Mouse (Mus musculus): Measurements from ENCODE around the gene Pigu. TPM values are rescaled to one million over a fixed set of nuclear protein-coding genes. Genes with fewer than 3 reads are reported as not detected.
A peak's percentile ranks its signal among the peaks of the same experiment; 100 is the strongest.

Pigu gene
- polyA plus RNA-seq, 1 experiment from 2014 or later, result 54.0 TPM

DNA sequence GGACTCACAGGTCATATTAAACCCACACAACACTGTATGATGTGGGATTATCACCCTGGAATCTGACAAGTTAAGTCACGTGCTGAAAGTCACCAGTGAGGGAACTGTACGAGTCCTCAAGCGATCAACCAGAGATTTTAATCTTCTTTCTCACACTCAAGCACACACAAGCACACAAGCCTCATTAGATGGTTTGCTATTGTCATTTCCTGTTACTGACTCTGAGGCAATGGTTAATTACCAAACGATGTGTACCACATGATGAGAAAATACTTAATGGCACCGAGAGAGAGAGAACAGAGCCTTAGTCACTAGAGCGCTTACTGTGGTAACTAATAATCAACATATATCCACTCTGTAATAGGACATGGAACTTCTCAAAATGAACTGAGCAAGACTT is 71.5 kb downstream of the Pigu start:
- H3K9ac ChIP-seq (ENCODE audit: low read length), result no peak overlapping the region
- no peaks in the 10 kb centered on the region for H3K36me3 ChIP-seq (ENCODE audit: control insufficient read depth, insufficient read depth, low read length)
- 83% methylated on average over 6 of the region's 6 CpGs for WGBS
- H3K27ac ChIP-seq (ENCODE audit: low read length), result no peak overlapping the region
- H3K4me2 ChIP-seq (ENCODE audit: low read depth, low read length), result no peak overlapping the region
- H3K4me1 ChIP-seq (ENCODE audit: control insufficient read depth, insufficient read depth, low read length), result no peaks in the 10 kb centered on the region
- no peaks in the 10 kb centered on the region for H3K9me3 ChIP-seq (replicated peaks; ENCODE audit: control insufficient read depth, low read length)
- no peak for ATAC-seq (ENCODE audit: insufficient read depth, low FRiP score)
- no peak overlapping the region for H3K4me3 ChIP-seq (replicated peaks; ENCODE audit: low read length)
- no peaks in the 10 kb centered on the region for H3K27me3 ChIP-seq (ENCODE audit: control insufficient read depth, insufficient read depth, low read length)

DNA sequence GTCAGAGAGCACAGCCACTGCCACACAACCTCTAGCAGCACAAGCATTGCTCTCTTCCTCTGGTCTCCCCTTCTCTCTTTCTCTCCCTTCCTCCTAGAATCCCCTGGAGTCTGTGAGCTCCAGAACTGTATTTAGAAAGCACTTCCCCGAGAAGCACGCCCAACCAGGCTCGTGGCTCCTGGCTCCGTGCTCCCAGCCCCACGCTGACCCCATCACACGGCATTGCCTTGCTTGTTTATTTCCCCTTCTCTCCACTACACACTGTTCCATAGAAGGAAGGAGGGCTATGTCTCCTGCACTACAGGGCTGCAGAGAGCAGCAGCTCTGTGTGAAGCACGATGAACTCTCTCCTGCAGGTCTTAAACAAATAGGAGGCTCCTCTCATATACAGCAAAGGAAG is 72.6 kb downstream of the Pigu start:
- no peak for ATAC-seq (ENCODE audit: insufficient read depth, low FRiP score)
- Histone ChIP-seq H3K36me3 (ENCODE audit: control insufficient read depth, insufficient read depth, low read length) (no peaks in the 10 kb centered on the region), H3K4me1 (ENCODE audit: control insufficient read depth, insufficient read depth, low read length) (no peaks in the 10 kb centered on the region), H3K4me3 (replicated peaks; ENCODE audit: low read length) (no peak overlapping the region), H3K9me3 (replicated peaks; ENCODE audit: control insufficient read depth, low read length) (no peaks in the 10 kb centered on the region), H3K4me2 (ENCODE audit: low read depth, low read length) (no peak overlapping the region), H3K9ac (ENCODE audit: low read length) (peak overlapping the region; percentile 43; the same call in 1 of the 2 replicates), H3K27me3 (ENCODE audit: control insufficient read depth, insufficient read depth, low read length) (no peaks in the 10 kb centered on the region), H3K27ac (ENCODE audit: low read length) (peak overlapping the region; percentile 62; the same call in 1 of the 2 replicates)
- WGBS, result 55% methylated on average over 7 of the region's 7 CpGs

DNA sequence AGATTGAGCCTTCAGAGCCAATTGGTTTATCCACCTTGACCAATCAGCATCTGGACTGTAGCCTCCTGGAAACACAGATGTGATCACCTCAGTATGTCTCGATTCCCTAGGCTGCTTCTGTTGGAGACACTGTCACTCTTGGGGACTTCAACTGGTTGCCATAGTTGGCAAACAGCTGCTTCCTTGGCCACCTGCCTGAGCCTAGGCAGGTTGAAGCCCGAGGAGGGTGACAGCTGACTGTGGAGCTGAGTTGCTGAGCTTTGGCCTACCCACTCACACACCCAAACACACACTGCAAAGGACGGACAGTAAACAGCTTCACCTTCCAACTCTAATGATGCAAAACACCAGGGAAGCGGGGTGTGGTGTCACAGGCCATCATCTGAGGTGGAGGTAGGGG is 73.4 kb downstream of the Pigu start:
- Histone ChIP-seq H3K4me1 (ENCODE audit: control insufficient read depth, insufficient read depth, low read length) (no peaks in the 10 kb centered on the region), H3K4me3 (replicated peaks; ENCODE audit: low read length) (no peak overlapping the region), H3K4me2 (ENCODE audit: low read depth, low read length) (no peak overlapping the region), H3K9ac (ENCODE audit: low read length) (no peak overlapping the region), H3K9me3 (replicated peaks; ENCODE audit: control insufficient read depth, low read length) (no peaks in the 10 kb centered on the region), H3K27ac (ENCODE audit: low read length) (no peak overlapping the region), H3K27me3 (ENCODE audit: control insufficient read depth, insufficient read depth, low read length) (no peaks in the 10 kb centered on the region), H3K36me3 (ENCODE audit: control insufficient read depth, insufficient read depth, low read length) (no peaks in the 10 kb centered on the region)
- 87% methylated on average over 4 of the region's 4 CpGs for WGBS
- ATAC-seq (ENCODE audit: insufficient read depth, low FRiP score), result no peak

DNA sequence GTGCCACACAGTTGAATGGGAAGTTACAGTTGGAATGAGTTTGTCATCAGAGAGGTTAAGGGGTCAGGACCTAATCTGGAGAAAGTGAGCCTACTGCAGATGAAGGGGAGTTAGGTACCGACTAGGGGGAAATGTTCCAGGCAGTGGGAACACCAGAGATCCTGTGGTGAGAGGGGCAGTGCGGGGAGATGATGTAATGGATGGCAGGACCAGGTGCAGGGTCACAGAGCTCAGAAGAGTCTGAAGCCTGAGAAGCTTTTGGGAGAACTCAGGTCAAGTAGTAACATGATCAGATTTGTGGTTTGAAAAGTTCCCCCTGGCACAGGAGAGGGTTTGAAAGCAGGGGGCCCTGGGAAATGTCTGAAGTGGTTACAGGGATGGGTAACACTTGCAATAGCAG is 77.1 kb downstream of the Pigu start:
- Histone ChIP-seq H3K4me1 (ENCODE audit: control insufficient read depth, insufficient read depth, low read length) (peaks cover 8% of the 10 kb centered on the region), H3K4me2 (ENCODE audit: low read depth, low read length) (no peak overlapping the region), H3K36me3 (ENCODE audit: control insufficient read depth, insufficient read depth, low read length) (no peaks in the 10 kb centered on the region), H3K4me3 (replicated peaks; ENCODE audit: low read length) (no peak overlapping the region), H3K9me3 (replicated peaks; ENCODE audit: control insufficient read depth, low read length) (no peaks in the 10 kb centered on the region), H3K27ac (ENCODE audit: low read length) (no peak overlapping the region), H3K9ac (ENCODE audit: low read length) (no peak overlapping the region), H3K27me3 (ENCODE audit: control insufficient read depth, insufficient read depth, low read length) (no peaks in the 10 kb centered on the region)
- no peak for ATAC-seq (ENCODE audit: insufficient read depth, low FRiP score)
- 65% methylated on average over 2 of the region's 2 CpGs for WGBS

DNA sequence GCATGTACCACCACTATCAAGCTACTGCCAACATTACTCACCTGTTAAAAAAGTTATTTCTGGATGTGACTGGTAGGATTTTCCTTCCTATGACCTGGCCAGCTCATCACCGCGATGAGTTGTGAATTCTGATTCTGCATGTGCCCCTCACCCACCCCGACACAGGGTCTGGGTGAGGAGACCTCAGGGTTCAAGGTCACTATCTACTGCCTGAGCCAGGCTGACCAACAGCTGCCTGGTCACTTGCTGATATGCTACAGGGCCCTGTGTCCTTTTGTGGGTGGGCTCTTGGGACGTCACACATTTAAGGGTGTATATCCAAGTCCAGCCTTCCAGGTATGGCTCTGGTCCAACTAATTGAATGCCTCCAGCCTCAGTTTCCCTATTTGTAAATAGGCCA is 78.1 kb downstream of the Pigu start:
- ATAC-seq (ENCODE audit: insufficient read depth, low FRiP score), result no peak
- no peak overlapping the region for H3K27ac ChIP-seq (ENCODE audit: low read length)
- no peaks in the 10 kb centered on the region for H3K36me3 ChIP-seq (ENCODE audit: control insufficient read depth, insufficient read depth, low read length)
- H3K9ac ChIP-seq (ENCODE audit: low read length), result no peak overlapping the region
- no peak overlapping the region for H3K4me2 ChIP-seq (ENCODE audit: low read depth, low read length)
- H3K4me3 ChIP-seq (replicated peaks; ENCODE audit: low read length), result no peak overlapping the region
- no peaks in the 10 kb centered on the region for H3K27me3 ChIP-seq (ENCODE audit: control insufficient read depth, insufficient read depth, low read length)
- peaks cover 8% of the 10 kb centered on the region for H3K4me1 ChIP-seq (ENCODE audit: control insufficient read depth, insufficient read depth, low read length)
- no peaks in the 10 kb centered on the region for H3K9me3 ChIP-seq (replicated peaks; ENCODE audit: control insufficient read depth, low read length)
- WGBS, result 94% methylated on average over 4 of the region's 4 CpGs

DNA sequence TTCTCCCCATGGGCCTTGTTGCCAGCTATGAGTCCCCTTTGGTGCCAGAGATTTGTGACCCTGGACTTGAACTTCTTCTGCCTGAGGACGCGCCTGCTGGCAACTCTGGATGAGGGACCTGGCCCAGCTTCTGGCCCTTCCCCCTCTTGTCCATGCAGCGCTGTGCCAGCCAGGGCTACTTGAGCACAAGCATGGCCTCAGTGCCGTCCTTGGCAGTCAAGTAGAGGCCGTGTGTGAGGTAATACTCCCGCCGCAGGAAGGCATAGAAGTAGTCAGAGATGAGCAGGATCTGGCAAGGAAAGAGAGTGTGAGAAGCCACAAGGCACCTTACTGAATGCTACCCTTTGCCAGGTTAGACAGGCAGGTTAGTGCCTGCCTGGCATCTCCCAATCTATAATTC is 78.9 kb downstream of the Pigu start:
- no peaks in the 10 kb centered on the region for H3K9me3 ChIP-seq (replicated peaks; ENCODE audit: control insufficient read depth, low read length)
- H3K9ac ChIP-seq (ENCODE audit: low read length), result no peak overlapping the region
- no peak overlapping the region for H3K4me3 ChIP-seq (replicated peaks; ENCODE audit: low read length)
- H3K27me3 ChIP-seq (ENCODE audit: control insufficient read depth, insufficient read depth, low read length), result no peaks in the 10 kb centered on the region
- H3K4me1 ChIP-seq (ENCODE audit: control insufficient read depth, insufficient read depth, low read length), result peaks cover 8% of the 10 kb centered on the region
- no peak overlapping the region for H3K4me2 ChIP-seq (ENCODE audit: low read depth, low read length)
- WGBS, result 86% methylated on average over 7 of the region's 7 CpGs
- no peaks in the 10 kb centered on the region for H3K36me3 ChIP-seq (ENCODE audit: control insufficient read depth, insufficient read depth, low read length)
- H3K27ac ChIP-seq (ENCODE audit: low read length), result no peak overlapping the region
- no peak for ATAC-seq (ENCODE audit: insufficient read depth, low FRiP score)

DNA sequence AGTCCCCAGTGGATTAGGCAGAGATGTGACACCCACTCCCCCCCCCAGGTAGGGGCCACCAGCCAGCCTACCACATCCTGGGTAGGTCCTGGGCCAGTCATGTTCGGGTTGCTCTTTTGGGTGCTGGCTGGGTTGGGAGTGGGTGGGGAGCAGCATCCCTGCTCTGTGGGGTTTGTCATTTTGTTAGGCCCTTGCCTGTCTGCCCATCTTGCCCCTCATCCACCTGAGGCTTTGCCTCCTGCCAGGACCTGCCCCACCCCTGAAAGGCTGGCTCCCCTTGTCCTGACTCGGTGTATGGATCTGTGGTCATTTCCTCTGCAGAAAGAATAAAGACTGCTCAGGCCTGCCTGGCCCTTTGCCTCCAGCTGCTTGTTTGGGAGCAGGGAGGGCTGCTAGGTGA is 79.5 kb downstream of the Pigu start:
- Histone ChIP-seq H3K4me1 (ENCODE audit: control insufficient read depth, insufficient read depth, low read length) (peaks cover 8% of the 10 kb centered on the region), H3K27ac (ENCODE audit: low read length) (no peak overlapping the region), H3K4me2 (ENCODE audit: low read depth, low read length) (peak overlapping the region; percentile 75), H3K4me3 (replicated peaks; ENCODE audit: low read length) (peak overlapping the region; percentile 94), H3K27me3 (ENCODE audit: control insufficient read depth, insufficient read depth, low read length) (no peaks in the 10 kb centered on the region), H3K9me3 (replicated peaks; ENCODE audit: control insufficient read depth, low read length) (no peaks in the 10 kb centered on the region), H3K9ac (ENCODE audit: low read length) (peak overlapping the region; percentile 95), H3K36me3 (ENCODE audit: control insufficient read depth, insufficient read depth, low read length) (no peaks in the 10 kb centered on the region)
- no peak for ATAC-seq (ENCODE audit: insufficient read depth, low FRiP score)
- 60% methylated on average over 2 of the region's 2 CpGs for WGBS

DNA sequence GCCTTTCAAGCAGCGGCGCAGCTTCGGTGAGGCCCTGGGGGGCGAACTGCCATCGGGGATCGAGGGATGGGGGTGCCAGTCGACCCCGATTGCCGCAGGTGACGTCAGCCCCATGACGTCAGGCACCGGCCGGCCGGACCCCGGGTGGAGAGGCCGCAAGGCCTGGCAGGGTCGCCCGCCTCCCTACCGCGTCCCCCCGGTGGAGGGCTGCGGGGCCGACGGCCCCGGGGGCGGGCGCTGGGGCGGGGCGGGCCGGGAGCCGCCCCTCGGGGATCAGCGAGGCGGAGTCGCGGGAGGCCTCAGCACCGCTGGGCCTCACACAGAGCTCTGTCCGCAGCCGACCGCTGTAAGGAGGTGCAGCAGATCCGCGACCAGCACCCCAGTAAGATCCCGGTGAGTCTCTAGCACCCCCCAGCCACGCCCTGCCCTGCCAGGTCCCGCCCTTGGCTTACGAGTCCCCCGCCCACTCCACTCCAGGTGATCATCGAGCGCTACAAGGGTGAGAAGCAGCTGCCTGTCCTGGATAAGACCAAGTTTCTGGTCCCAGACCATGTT is 80.5 kb downstream of the Pigu start:
- Histone ChIP-seq H3K36me3 (ENCODE audit: control insufficient read depth, insufficient read depth, low read length) (no peaks in the 10 kb centered on the region), H3K4me1 (ENCODE audit: control insufficient read depth, insufficient read depth, low read length) (peaks cover 8% of the 10 kb centered on the region), H3K4me2 (ENCODE audit: low read depth, low read length) (peak overlapping the region; percentile 75), H3K27ac (ENCODE audit: low read length) (peak overlapping the region; percentile 87), H3K27me3 (ENCODE audit: control insufficient read depth, insufficient read depth, low read length) (no peaks in the 10 kb centered on the region), H3K9me3 (replicated peaks; ENCODE audit: control insufficient read depth, low read length) (no peaks in the 10 kb centered on the region), H3K4me3 (replicated peaks; ENCODE audit: low read length) (peak overlapping the region; percentile 94), H3K9ac (ENCODE audit: low read length) (peak overlapping the region; percentile 95)
- ATAC-seq (ENCODE audit: insufficient read depth, low FRiP score), result peak; percentile 92
- under 1% methylated on average over 39 of the region's 49 CpGs for WGBS

DNA sequence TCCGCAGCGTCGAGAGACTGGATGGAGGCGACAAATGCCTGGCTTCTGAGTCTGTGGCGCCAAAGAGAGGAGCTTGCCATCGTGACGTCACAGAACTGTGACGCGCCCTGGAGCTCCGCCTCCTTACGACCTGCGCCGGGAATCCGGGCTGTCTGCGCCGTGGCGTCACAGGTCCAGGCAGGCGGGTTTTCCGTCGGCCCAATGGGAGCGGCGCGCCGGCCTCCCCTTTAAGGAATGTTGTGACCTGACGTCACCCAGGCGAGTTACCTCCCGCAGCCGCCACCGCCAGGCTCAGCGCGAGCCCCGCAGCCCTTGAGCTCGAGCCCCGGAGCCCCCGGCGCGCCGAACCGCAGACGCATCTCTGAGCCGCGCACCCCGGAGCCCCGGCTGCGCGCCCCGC is 81.0 kb downstream of the Pigu start, which contains the start of gene Map1lc3a:
TSS of gene Map1lc3a (plus strand) at position 103 of the 400 bp plus-strand sequence.
- under 1% methylated on average over 47 of the region's 47 CpGs for WGBS
- Histone ChIP-seq H3K4me2 (ENCODE audit: low read depth, low read length) (peak within 1 kb of the TSS; percentile 75), H3K27ac (ENCODE audit: low read length) (peak within 1 kb of the TSS; percentile 87), H3K27me3 (ENCODE audit: control insufficient read depth, insufficient read depth, low read length) (no peaks in the 10 kb centered on the region), H3K36me3 (ENCODE audit: control insufficient read depth, insufficient read depth, low read length) (no peaks in the 10 kb centered on the region), H3K9me3 (replicated peaks; ENCODE audit: control insufficient read depth, low read length) (no peaks in the 10 kb centered on the region), H3K9ac (ENCODE audit: low read length) (peak within 1 kb of the TSS; percentile 95), H3K4me3 (replicated peaks; ENCODE audit: low read length) (peak within 1 kb of the TSS; percentile 94), H3K4me1 (ENCODE audit: control insufficient read depth, insufficient read depth, low read length) (peaks cover 8% of the 10 kb centered on the region)
- ATAC-seq (ENCODE audit: insufficient read depth, low FRiP score), result peak; percentile 92

Measured in stomach, embryonic 16.5 days (tissue).